Mouse (Mus musculus) cerebellum, adult 18-20 months (tissue): ENCODE data around the gene Chn2.

Experiments used
- DNase-seq, 2 experiments: peaks; one replicate each; pipeline ENCODE4 v3.0.0; 2021

The Chn2 gene

DNA sequence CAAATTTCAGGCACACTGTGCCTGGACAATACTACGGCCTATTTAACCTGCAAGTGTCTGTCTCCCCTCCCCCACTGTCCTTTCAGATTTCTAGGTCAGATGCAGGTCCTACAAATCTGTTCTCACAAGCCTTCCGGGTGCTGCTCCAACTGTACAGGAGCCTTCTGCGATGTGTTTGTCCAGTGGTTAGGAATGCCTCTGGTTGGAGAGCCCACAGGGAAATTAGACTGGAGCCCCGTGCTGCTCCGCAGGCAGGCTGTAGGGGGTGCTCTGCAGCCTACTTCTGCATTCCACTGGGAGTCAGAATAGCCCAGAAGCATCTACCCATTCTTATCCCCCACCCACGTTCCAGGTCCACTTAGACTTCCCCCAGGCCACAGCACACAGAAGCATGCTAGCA lies 215.4 kb downstream of the Chn2 start:
- DNase-seq = peak in 1 of 2 experiments; percentile 46

- no peak for DNase-seq
These were observed 216.0 kb downstream of the Chn2 start for GRCm38 (mm10) chr6:54255321-54255720.

DNA sequence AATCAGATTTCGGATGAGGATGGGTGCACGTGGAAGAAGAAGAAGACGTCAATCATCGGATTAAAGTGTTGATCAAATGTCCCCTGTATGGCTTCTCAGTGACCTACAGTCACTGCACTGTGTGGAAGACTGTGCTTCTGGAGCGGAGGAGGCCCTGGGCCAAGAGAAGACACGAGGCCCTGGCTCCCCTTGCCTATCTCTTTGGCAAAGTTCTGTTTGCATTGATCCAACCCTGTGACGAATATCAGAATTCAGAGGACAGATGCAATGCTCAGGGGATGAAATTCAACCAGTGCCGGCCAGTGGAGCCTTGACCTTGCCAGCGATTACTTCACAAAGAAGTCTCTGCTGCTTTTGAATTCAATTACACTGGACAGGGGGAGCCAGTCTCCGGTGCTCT lies 217.0 kb downstream of the Chn2 start:
- DNase-seq = no peak

DNA sequence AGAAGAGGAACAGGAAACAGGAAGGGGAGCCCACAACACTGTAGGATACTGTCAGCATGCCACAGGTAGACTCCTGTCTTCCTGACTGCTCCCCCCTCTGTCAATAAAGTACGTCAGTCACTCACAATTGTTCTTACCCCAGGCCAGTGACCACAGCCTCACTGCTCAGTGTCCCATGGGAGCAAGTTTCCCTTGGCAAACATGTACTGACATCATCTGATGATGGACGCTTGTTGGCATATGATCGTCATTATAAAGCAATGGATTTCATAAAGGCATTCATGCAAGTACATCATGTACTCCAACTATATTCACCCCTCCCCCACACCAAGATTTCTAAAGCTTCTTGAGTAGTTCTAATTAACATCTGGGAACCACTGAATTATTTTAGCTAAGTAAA lies 218.2 kb downstream of the Chn2 start:
- no peak for DNase-seq

DNA sequence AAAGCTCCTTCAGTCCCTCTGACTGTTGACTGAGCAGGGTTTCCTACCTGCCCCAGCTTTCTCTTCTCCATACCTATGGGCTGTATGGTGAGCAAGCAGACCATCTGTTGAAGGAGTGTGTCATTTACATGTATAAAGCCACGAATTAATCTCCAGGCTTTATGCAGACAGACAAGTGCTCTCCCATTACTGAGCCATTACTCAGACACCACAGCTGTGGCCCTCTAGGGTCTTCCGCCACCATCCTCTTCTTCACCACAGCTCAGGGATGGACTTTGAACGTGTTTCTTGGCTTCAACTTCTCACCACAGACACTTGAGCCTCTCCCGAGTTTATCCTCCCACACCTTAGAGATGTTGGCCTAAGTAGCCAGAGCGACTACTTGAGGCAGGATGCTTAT lies 219.1 kb downstream of the Chn2 start:
- DNase-seq = no peak

- DNase-seq = no peak
These were observed 223.4 kb downstream of the Chn2 start for GRCm38 (mm10) chr6:54262732-54263131.

DNA sequence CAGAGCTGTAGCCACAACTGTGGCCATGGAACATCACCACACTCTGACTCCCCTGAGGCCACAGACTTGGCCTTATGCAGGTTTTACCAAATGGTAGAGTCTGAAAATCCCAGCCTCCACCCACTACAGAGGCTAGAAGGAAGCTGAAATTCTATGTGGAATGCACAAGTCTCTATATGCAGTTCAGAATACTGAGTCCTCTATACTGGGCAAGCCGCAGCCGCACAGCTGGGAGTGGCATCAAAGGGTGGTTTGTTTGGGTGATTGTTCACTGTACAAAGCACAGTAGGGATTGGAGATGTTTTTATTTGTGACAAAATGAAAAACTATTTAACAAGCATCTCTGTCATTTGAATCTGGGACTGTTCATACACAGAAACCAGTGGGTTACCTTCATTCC lies 224.5 kb downstream of the Chn2 start:
- DNase-seq = no peak

- no peak for DNase-seq
These were observed 225.2 kb downstream of the Chn2 start for GRCm38 (mm10) chr6:54264537-54264936.

DNA sequence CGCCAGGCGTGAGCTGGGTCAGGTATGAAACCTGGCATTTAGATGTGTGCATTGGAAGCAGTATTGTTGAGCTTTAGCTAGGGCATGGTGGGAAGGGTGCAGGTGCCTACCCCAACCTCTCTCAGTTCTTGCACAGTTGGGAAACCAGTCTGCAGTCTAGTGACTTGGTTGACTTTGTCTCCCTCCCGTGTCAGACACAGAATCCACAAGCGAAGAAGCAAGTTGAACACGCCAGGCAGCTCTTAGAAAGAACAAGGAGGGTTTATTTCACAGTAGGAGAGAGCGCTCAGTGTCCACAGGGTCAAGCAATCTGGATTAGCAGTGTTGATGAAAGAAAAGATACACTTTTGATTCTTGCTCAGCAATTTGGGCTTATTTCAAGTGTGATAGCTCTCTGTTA lies 226.0 kb downstream of the Chn2 start:
- no peak for DNase-seq

DNA sequence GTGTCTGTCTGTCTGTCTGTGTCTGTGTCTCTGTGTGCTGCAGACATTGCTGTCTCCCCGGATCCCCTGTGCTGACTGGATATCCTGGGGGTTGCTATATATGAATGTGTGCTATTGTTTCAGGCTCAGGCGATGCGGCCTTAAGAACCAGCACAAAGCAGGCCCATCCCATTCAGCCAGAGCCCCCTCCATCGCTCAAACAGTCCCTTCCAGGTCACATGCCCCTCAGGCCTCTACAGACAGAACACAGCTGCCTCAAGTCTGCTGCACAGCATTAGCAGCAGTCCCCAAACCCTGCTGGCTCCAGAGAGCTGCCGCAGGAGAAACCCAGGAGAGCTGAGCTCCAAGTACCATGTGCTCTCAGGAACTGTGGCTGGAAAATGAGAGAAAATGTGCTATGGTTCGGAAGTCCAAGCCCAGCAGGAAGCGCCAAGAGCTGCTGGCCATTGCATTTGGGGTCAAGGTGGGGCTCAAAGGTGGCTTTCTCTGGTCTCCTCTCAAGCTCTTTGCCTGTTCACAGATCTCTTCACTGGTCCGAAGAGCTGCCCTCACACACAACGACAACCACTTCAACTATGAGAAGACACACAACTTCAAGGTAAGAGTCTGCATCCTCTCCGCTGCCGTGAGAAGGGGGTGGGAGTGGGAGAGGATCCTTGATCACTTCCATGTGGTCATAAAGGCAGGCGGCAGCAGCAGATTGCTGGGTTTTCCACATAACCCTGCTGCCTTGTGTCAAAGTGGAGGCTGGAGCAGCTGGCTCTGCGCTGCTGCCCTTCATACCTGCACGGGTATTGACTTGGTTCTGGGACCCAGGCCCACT lies 233.4 kb downstream of the Chn2 start:
- no peak for DNase-seq

DNA sequence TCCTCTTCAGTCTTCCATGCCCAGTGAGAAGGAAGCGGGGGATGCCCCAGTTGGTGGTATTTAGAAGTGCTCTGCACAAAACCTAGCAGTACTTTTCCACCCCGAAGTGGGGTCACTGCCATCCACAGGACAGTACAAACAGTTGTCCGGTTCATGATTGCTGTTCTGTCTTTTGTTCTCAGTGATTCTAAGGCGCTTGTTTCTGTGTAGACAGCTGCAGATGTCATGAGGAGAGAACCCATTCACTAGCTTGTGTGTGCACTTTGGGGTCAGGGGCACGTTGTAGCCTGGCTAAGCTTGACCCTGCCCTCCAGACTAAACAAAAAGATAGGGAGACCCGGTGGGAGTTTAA lies 234.0 kb downstream of the Chn2 start:
- no peak for DNase-seq

GRCm38 (mm10) chr6:54277234-54277633 lies 237.9 kb downstream of the Chn2 start:
- DNase-seq = no peak

GRCm38 (mm10) chr6:54277828-54278227 lies 238.5 kb downstream of the Chn2 start:
- no peak for DNase-seq

DNA sequence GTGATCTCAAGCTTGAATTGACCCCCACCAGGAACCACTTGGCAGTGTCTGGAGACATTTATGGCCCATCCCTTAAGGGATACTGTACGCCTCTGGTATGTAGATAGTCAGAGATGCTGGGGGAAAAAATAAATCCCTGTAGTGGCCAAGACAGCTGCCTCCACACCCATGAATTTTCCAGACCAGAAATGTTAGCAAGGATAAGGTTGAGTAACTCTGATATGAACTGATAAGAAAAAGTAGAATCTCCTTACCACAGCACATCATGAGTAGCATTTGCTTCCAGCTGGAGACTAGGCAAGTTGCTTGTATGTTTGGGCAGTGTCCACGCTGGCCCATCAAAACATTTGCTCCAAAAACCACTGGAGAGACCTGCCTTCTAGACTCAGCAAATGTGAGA lies 239.3 kb downstream of the Chn2 start:
- DNase-seq = no peak

GRCm38 (mm10) chr6:54279391-54279790 lies 240.0 kb downstream of the Chn2 start:
- DNase-seq = no peak

- DNase-seq = no peak
These were observed 240.9 kb downstream of the Chn2 start for GRCm38 (mm10) chr6:54280248-54280647.

- no peak for DNase-seq
These were observed 243.9 kb downstream of the Chn2 start for GRCm38 (mm10) chr6:54283299-54283698.

GRCm38 (mm10) chr6:54284167-54284711 lies 244.9 kb downstream of the Chn2 start:
- no peak for DNase-seq

GRCm38 (mm10) chr6:54286813-54287212 lies 247.5 kb downstream of the Chn2 start:
- DNase-seq = no peak

DNA sequence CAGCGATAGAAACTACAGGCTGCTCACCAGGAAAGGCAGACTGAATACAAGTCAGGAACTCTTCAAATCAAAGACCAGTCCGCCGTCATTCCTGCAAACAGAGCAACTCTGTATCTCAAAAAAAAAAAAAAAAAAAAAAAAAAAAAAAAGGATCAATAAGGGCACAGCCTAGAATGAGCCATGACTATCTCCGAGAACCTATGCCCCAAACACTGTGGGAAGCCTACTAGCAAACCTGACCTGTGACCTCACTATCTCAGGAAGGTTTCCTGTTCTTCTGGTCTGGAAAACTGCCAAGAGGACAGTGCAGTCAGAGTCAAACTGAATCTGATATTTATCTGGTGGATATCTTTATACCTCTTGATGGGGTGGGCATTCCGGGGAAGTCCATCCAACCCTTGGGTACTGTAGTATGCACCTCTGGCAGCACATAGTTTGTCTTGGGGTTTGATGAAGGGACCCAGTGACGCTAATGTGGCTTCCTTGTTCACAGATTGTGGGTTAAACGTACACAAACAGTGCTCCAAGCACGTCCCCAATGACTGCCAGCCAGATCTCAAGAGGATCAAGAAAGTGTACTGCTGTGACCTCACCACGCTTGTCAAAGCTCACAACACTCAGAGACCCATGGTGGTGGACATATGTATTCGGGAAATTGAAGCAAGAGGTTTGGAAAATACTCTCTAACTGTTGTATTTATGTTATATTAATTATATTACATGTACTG lies 250.6 kb downstream of the Chn2 start:
- no peak for DNase-seq

GRCm38 (mm10) chr6:54297231-54297630 lies 257.9 kb downstream of the Chn2 start:
- no peak for DNase-seq

DNA sequence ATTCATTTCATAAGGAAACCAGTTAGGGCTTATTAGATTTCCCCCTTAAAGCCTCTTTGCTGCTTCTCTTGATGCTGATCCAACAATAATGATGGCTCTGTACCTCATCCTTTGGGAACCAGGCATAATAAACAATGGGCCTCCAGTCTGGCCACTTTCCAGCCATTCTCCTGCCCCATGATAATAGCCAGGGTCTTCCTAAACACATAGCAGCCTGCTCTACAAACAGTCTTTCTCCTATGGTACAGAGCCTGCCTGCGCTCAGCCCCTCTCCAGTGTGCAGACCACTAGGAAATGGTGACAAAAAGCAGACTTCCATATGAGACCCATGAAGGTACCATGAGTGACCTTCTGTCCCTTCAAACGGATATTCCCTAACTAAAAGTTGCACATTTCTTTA lies 260.1 kb downstream of the Chn2 start:
- DNase-seq = no peak

GRCm38 (mm10) chr6:54305777-54306176 lies 266.4 kb downstream of the Chn2 start:
- no peak for DNase-seq

DNA sequence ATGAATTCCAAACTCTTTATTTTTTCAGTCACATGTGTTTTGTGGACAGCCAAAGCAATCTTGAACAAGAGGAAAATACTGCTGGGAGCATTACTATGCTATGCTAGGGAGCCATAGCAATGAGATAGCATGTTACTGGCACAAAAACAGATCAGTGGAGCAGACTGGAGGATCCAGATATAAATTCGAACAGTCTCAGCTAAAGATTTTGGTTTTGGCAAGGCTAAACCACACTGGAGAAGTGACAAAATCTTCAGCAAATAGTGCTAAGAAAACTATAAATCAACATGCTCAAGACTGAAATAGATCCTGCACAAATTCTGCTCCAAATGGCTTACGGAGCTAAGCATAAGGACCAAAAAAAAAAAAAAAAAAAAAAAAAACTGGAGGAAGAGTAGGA lies 273.7 kb downstream of the Chn2 start:
- DNase-seq = no peak
